In the genomic region with DNA sequence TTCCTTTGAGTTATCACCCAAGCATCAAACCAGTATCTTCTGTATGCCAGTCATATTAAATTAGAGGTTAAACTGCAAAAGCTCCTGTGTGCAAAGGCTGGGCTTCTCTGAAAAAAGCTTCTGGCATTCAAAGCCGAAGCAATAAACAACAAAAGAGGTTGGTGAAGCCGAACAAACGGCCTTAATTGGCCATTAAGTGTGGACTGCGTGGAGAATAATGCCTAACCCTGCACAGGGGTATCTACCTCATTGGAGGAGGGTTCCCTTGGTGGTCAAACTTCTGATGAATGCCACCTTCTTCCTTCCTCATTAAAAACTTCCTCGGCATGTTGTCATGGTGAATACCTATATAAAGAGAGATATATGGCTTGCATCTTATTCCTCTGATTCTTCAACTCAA, we compare ENCODE assay signal across 18 mouse cellular contexts.
DNase-seq lines count a peak whose midpoint lies in the region; ATAC-seq and TF ChIP-seq lines count a peak whose summit lies in the region.
"Had no signal": no experiment of that assay in that cellular context is flagged by ENCODE, and none has a peak within 500 bp of the region (broad histone marks: within the 10 kb centered on the region; RNA-seq: fewer than 3 reads in every experiment).

No protein-coding gene starts in this region.

- H3K4me1 ChIP-seq in forebrain, embryonic 12.5 days: peaks cover 9% of the 10 kb centered on the region; the same call in 1 of the 2 replicates
- peaks cover 7% of the 10 kb centered on the region for H3K4me1 ChIP-seq in forebrain, embryonic 15.5 days
- H3K4me1 ChIP-seq in forebrain, embryonic 14.5 days (ENCODE audit: control insufficient read depth, insufficient read depth, low read length): no peaks in the 10 kb centered on the region; the same call in 1 of the 2 replicates
- no peaks in the 10 kb centered on the region for H3K4me1 ChIP-seq in kidney, adult 2 months (ENCODE audit: control insufficient read depth, insufficient read depth, low read length)
- H3K4me1 ChIP-seq: embryonic facial prominence, embryonic 13.5 days; heart, embryonic 12.5 days; hindbrain, embryonic 10.5 days; intestine, embryonic 15.5 days had no signal

- peak; percentile 86; the same call in 1 of the 2 replicates for ATAC-seq in forebrain, embryonic 12.5 days (ENCODE audit: low FRiP score)
- no peak for ATAC-seq in forebrain, embryonic 15.5 days (replicated peaks)
- peak; percentile 79 for ATAC-seq in forebrain, embryonic 14.5 days
- ATAC-seq: intestine, embryonic 15.5 days had no signal

- H3K27me3 ChIP-seq in forebrain, embryonic 12.5 days: peaks cover 5% of the 10 kb centered on the region; the same call in 1 of the 2 replicates
- H3K27me3 ChIP-seq in forebrain, embryonic 15.5 days: no peaks in the 10 kb centered on the region
- no peaks in the 10 kb centered on the region for H3K27me3 ChIP-seq in forebrain, embryonic 14.5 days (replicated peaks; ENCODE audit: control insufficient read depth, insufficient read depth, low read length)
- no peaks in the 10 kb centered on the region for H3K27me3 ChIP-seq in kidney, adult 2 months (replicated peaks; ENCODE audit: control insufficient read depth, insufficient read depth, low read length)
- H3K27me3 ChIP-seq: embryonic facial prominence, embryonic 13.5 days; heart, embryonic 12.5 days; intestine, embryonic 15.5 days had no signal

- no peak for TF ChIP-seq CTCF in brain, embryonic 14.5 days (IDR thresholded peaks at IDR 0.05; ENCODE audit: borderline replicate concordance, extremely low read depth, insufficient read depth, insufficient read length)
- TF ChIP-seq CTCF in kidney, adult 2 months (conservative IDR thresholded peaks at IDR 0.05; ENCODE audit: insufficient read depth, insufficient read length, low read depth, low read length): no peak

- no peaks in the 10 kb centered on the region for H3K9me3 ChIP-seq in forebrain, embryonic 12.5 days
- H3K9me3 ChIP-seq in forebrain, embryonic 15.5 days: no peaks in the 10 kb centered on the region
- no peaks in the 10 kb centered on the region for H3K9me3 ChIP-seq in forebrain, embryonic 14.5 days (replicated peaks; ENCODE audit: control insufficient read depth, low read length)
- H3K9me3 ChIP-seq: embryonic facial prominence, embryonic 13.5 days; heart, embryonic 12.5 days; hindbrain, embryonic 10.5 days; intestine, embryonic 15.5 days had no signal

- DNase-seq in Muller cell, postnatal 12 days (ENCODE audit: inconsistent ontology term): peak; percentile 48
- DNase-seq in brain, embryonic 14.5 days (ENCODE audit: low read depth): peak; percentile 75
- DNase-seq in forebrain, embryonic 14.5 days (ENCODE audit: low spot score): peak; percentile 70
- DNase-seq in spleen, adult 12 weeks (ENCODE audit: low spot score): no peak
- DNase-seq in urinary bladder, postnatal 36 days (ENCODE audit: low spot score in 2 of 2): no peak
- DNase-seq in kidney, adult 2 months: no peak
- DNase-seq: adrenal gland, postnatal 14 days; cerebellum, adult 18-20 months; cerebellum, adult 9-11 months; cerebellum, postnatal 36 days; gastrocnemius, postnatal 14 days had no signal

- no peak overlapping the region for H3K9ac ChIP-seq in forebrain, embryonic 12.5 days
- H3K9ac ChIP-seq in forebrain, embryonic 15.5 days (replicated peaks): no peak overlapping the region
- H3K9ac ChIP-seq in forebrain, embryonic 14.5 days (ENCODE audit: low read length): no peak overlapping the region
- H3K9ac ChIP-seq: embryonic facial prominence, embryonic 13.5 days; heart, embryonic 12.5 days; hindbrain, embryonic 14.5 days; intestine, embryonic 15.5 days had no signal

- TF ChIP-seq POLR2A in brain, embryonic 14.5 days (IDR thresholded peaks at IDR 0.05; ENCODE audit: borderline replicate concordance, extremely low read depth, insufficient read depth, insufficient read length, poor library complexity, severe bottlenecking): no peak
- TF ChIP-seq POLR2A in kidney, adult 2 months (IDR thresholded peaks at IDR 0.05; ENCODE audit: low read depth, low read length): no peak

- no peaks in the 10 kb centered on the region for H3K36me3 ChIP-seq in forebrain, embryonic 12.5 days (replicated peaks)
- H3K36me3 ChIP-seq in forebrain, embryonic 15.5 days: no peaks in the 10 kb centered on the region
- no peaks in the 10 kb centered on the region for H3K36me3 ChIP-seq in forebrain, embryonic 14.5 days (ENCODE audit: control insufficient read depth, insufficient read depth, low read length)
- no peaks in the 10 kb centered on the region for H3K36me3 ChIP-seq in kidney, adult 2 months (ENCODE audit: control insufficient read depth, insufficient read depth, low read length)
- H3K36me3 ChIP-seq: embryonic facial prominence, embryonic 13.5 days; heart, embryonic 12.5 days; hindbrain, embryonic 10.5 days; intestine, embryonic 15.5 days had no signal

- H3K4me3 ChIP-seq in forebrain, embryonic 12.5 days (replicated peaks): no peak overlapping the region
- H3K4me3 ChIP-seq in forebrain, embryonic 15.5 days: no peak overlapping the region
- H3K4me3 ChIP-seq in forebrain, embryonic 14.5 days (ENCODE audit: low read depth, low read length): no peak overlapping the region
- H3K4me3 ChIP-seq in kidney, adult 2 months (ENCODE audit: insufficient read depth, low read depth, low read length): no peak overlapping the region
- H3K4me3 ChIP-seq: embryonic facial prominence, embryonic 13.5 days; heart, embryonic 12.5 days; hindbrain, embryonic 10.5 days; intestine, embryonic 15.5 days had no signal

- 0 out of 2 replicates have a peak overlapping the region, but pooled peaks have one; percentile 19 for H3K27ac ChIP-seq in forebrain, embryonic 12.5 days
- H3K27ac ChIP-seq in forebrain, embryonic 15.5 days (replicated peaks): no peak overlapping the region
- H3K27ac ChIP-seq in forebrain, embryonic 14.5 days (ENCODE audit: low read depth, low read length): no peak overlapping the region
- no peak overlapping the region for H3K27ac ChIP-seq in kidney, adult 2 months (ENCODE audit: insufficient read depth, low read depth, low read length)
- H3K27ac ChIP-seq: embryonic facial prominence, embryonic 13.5 days; hindbrain, embryonic 10.5 days; hindbrain, embryonic 14.5 days; intestine, embryonic 15.5 days had no signal

- no peak overlapping the region for H3K4me2 ChIP-seq in forebrain, embryonic 12.5 days
- no peak overlapping the region for H3K4me2 ChIP-seq in forebrain, embryonic 15.5 days (replicated peaks)
- H3K4me2 ChIP-seq in forebrain, embryonic 14.5 days (ENCODE audit: low read length): no peak overlapping the region
- H3K4me2 ChIP-seq: embryonic facial prominence, embryonic 13.5 days; heart, embryonic 12.5 days; hindbrain, embryonic 14.5 days; intestine, embryonic 15.5 days had no signal

- WGBS in forebrain, embryonic 12.5 days: 14% methylated on average over 5 of the region's 5 CpGs
- 6% methylated on average over 5 of the region's 5 CpGs for WGBS in forebrain, embryonic 15.5 days
- WGBS in forebrain, embryonic 14.5 days: 2% methylated on average over 5 of the region's 5 CpGs
- WGBS in kidney, adult 2 months: 11% methylated on average over 5 of the region's 5 CpGs

Comparison
In these comparisons a context has a peak if more than half of its experiments do, and no peak if none do; other contexts are left out.
1. DNase-seq: peak in Muller cell, postnatal 12 days (single experiment), brain, embryonic 14.5 days (single experiment) and forebrain, embryonic 14.5 days (single experiment); none in spleen, adult 12 weeks (single experiment), urinary bladder, postnatal 36 days (0 of 2) and kidney, adult 2 months (single experiment).